Mouse (Mus musculus) neural tube, embryonic 13.5 days (tissue): ENCODE measurements around the gene Atn1. TPM values are rescaled to one million over a fixed set of nuclear protein-coding genes. Genes with fewer than 3 reads are reported as not detected.

Source experiments
- ATAC-seq: fragments of 200-750 bp; cut with Nextera tagmentation; 2 replicates; pipeline ENCODE4 v1.8.0; 2017; ENCODE audit warnings: low read depth, mild to moderate bottlenecking, moderate TSS enrichment, moderate library complexity
- H3K27ac ChIP-seq: fragments of 300-500 bp; sonication (generic); replicated peaks from 2 replicates; pipeline ENCODE4 v1.5.1; 2015; ENCODE audit warnings: moderate library complexity, mild to moderate bottlenecking, inconsistent platforms
- H3K27me3 ChIP-seq: fragments of 300-500 bp; sonication (generic); 2 replicates; pipeline ENCODE4 v1.6.1; 2015; ENCODE audit warnings: mild to moderate bottlenecking, inconsistent platforms
- H3K36me3 ChIP-seq: fragments of 300-500 bp; sonication (generic); 2 replicates; pipeline ENCODE4 v1.6.1; 2015; ENCODE audit warnings: mild to moderate bottlenecking, inconsistent platforms
- H3K4me1 ChIP-seq: fragments of 300-500 bp; sonication (generic); replicated peaks from 2 replicates; pipeline ENCODE4 v1.6.1; 2015; ENCODE audit warnings: inconsistent platforms
- H3K4me2 ChIP-seq: fragments of 300-500 bp; sonication (generic); 2 replicates; pipeline ENCODE4 v1.6.1; 2015; ENCODE audit warnings: inconsistent platforms, mild to moderate bottlenecking, moderate library complexity
- H3K4me3 ChIP-seq: fragments of 300-500 bp; sonication (generic); 2 replicates; pipeline ENCODE4 v1.5.1; 2015; ENCODE audit warnings: mild to moderate bottlenecking, inconsistent platforms
- H3K9ac ChIP-seq: fragments of 300-500 bp; sonication (generic); 2 replicates; pipeline ENCODE4 v1.6.1; 2015; ENCODE audit warnings: moderate library complexity, mild to moderate bottlenecking, inconsistent platforms
- H3K9me3 ChIP-seq: fragments of 300-500 bp; sonication (generic); 2 replicates; pipeline ENCODE4 v1.6.1; 2016; ENCODE audit warnings: inconsistent platforms
- WGBS: fragments of 180-500 bp; shearing (Covaris S2); methylation state at CpG from one replicate; pipeline ENCODE4 v1.1.7; 2015; 5-methylcytosine and 5-hydroxymethylcytosine counted together
- polyA plus RNA-seq: library from polyadenylated mRNA; unstranded; fragments of >200 nt; fragmentation: Nextera tagmentation; extraction: Ambion mirVana; gene quantifications from 2 replicates; pipeline ENCODE4 v1.2.1, GENCODE M21; 2015

Gene Atn1
- polyA plus RNA-seq, 1 experiment from 2014 or later: 21.0 TPM

- Histone ChIP-seq H3K4me1 (peaks cover 33% of the 10 kb centered on the region), H3K27ac (peak overlapping the region; percentile 95), H3K4me3 (peak overlapping the region; percentile 51), H3K9me3 (no peaks in the 10 kb centered on the region), H3K27me3 (no peaks in the 10 kb centered on the region), H3K36me3 (peaks cover 60% of the 10 kb centered on the region), H3K4me2 (peak overlapping the region; percentile 92), H3K9ac (peak overlapping the region; percentile 84)
- under 1% methylated on average over 84 of the region's 85 CpGs for WGBS
- ATAC-seq: peak; percentile 81
Measured at GRCm38 (mm10) chr6:124745490-124746295, 10.6 kb downstream of the Atn1 start.

DNA sequence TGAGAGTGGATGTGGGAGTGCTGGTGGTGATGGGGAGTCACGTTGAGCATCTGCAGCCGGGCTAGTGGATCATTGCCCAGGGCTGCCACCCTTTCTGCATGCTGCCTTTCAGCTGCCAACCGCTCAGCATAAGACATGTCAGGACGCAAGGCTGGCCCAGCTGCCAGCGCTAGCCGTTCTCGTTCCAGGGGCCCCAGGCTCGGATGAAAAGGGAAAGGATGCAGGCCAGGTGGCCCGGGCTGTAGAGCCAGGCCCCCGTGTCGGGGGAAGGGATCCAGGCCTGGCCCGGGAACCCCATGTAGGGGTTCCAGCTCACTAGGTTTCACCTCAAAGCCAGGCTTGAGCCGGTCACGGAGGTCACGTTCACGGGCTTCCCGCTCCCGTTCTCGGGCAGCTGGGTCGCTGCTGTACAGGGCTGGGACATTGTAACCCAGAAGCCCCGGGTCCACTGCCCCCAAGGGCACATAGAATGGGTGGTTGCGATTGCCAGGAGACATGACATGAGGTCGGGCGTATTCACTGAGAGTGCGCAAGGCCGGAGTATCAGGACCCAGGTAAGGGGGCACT, 11.5 kb downstream of the Atn1 start:
- H3K9ac ChIP-seq: peak overlapping the region; percentile 84
- H3K27ac ChIP-seq: peak overlapping the region; percentile 95
- no peak; the same call in 1 of the 2 replicates for ATAC-seq
- WGBS: 67% methylated on average over 26 of the region's 26 CpGs
- H3K4me1 ChIP-seq: peaks cover 38% of the 10 kb centered on the region
- no peaks in the 10 kb centered on the region for H3K27me3 ChIP-seq
- peaks cover 60% of the 10 kb centered on the region for H3K36me3 ChIP-seq
- peak overlapping the region; percentile 51 for H3K4me3 ChIP-seq
- H3K4me2 ChIP-seq: peak overlapping the region; percentile 92
- no peaks in the 10 kb centered on the region for H3K9me3 ChIP-seq

GRCm38 (mm10) chr6:124743647-124744046, 12.7 kb downstream of the Atn1 start:
- Histone ChIP-seq H3K9ac (no peak overlapping the region), H3K4me1 (peaks cover 50% of the 10 kb centered on the region), H3K27ac (no peak overlapping the region), H3K4me2 (no peak overlapping the region), H3K36me3 (peaks cover 49% of the 10 kb centered on the region), H3K9me3 (no peaks in the 10 kb centered on the region), H3K4me3 (no peak overlapping the region), H3K27me3 (no peaks in the 10 kb centered on the region)
- 93% methylated on average over 8 of the region's 8 CpGs for WGBS
- ATAC-seq: no peak

DNA sequence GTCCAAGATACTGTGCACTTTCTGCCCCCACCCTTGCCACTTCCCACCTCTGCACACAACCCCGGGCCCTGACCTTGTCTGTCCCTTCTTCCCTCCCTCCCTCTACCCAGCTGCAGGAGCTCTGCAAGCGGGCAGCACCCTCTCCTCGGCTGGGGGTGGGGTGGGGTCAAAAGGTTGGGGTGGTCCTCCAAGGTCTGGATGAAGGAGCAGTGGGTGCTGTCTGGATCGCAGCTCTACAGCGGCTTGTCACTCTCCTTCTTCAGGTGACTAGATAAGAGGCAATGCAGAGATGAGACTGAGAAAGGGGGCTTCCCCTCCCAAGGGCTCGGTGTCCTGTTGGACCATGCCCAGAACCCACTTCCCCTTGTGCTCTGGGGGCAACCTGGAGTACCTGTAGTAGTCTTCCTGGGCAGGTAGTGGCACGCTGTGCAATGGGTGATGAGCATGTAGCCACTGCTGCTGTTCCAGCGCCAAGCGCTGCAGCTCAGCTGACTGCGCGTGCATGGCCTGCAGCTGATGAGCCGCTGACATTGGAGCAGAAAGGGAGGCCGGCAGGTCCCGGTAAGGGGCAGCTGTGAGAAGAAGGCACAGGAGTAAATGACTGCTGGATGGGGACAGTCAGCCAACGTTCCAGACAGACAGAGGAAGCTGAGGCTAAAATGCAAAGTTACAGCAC, 13.3 kb downstream of the Atn1 start:
- Histone ChIP-seq H3K4me3 (no peak overlapping the region), H3K36me3 (peaks cover 42% of the 10 kb centered on the region), H3K4me1 (peaks cover 55% of the 10 kb centered on the region), H3K27ac (no peak overlapping the region), H3K27me3 (no peaks in the 10 kb centered on the region), H3K9ac (0 out of 2 replicates have a peak overlapping the region, but pooled peaks have one; percentile 3), H3K9me3 (no peaks in the 10 kb centered on the region), H3K4me2 (no peak overlapping the region)
- WGBS: 92% methylated on average over 15 of the region's 15 CpGs
- no peak for ATAC-seq

GRCm38 (mm10) chr6:124741842-124742241, 14.5 kb downstream of the Atn1 start:
- peak overlapping the region; percentile 79 for H3K4me2 ChIP-seq
- H3K27me3 ChIP-seq: no peaks in the 10 kb centered on the region
- peaks cover 50% of the 10 kb centered on the region for H3K4me1 ChIP-seq
- WGBS: 72% methylated on average over 3 of the region's 3 CpGs
- no peak for ATAC-seq
- H3K36me3 ChIP-seq: peaks cover 31% of the 10 kb centered on the region
- H3K9ac ChIP-seq: peak overlapping the region; percentile 96
- peak overlapping the region; percentile 75 for H3K4me3 ChIP-seq
- peak overlapping the region; percentile 99 for H3K27ac ChIP-seq
- H3K9me3 ChIP-seq: no peaks in the 10 kb centered on the region

GRCm38 (mm10) chr6:124740888-124741761, 15.2 kb downstream of the Atn1 start, which contains the start of gene Grcc10:
Gene Grcc10, minus strand, starts transcription at chr6:124741374.
- Histone ChIP-seq H3K9me3 (no peaks in the 10 kb centered on the region), H3K27me3 (no peaks in the 10 kb centered on the region), H3K27ac (peak within 1 kb of the TSS; percentile 99), H3K36me3 (peaks cover 28% of the 10 kb centered on the region), H3K4me3 (peak within 1 kb of the TSS; percentile 75), H3K4me2 (peak within 1 kb of the TSS; percentile 79), H3K4me1 (peaks cover 43% of the 10 kb centered on the region), H3K9ac (peak within 1 kb of the TSS; percentile 96)
- peak; percentile 77 for ATAC-seq
- WGBS: under 1% methylated on average over 41 of the region's 41 CpGs

DNA sequence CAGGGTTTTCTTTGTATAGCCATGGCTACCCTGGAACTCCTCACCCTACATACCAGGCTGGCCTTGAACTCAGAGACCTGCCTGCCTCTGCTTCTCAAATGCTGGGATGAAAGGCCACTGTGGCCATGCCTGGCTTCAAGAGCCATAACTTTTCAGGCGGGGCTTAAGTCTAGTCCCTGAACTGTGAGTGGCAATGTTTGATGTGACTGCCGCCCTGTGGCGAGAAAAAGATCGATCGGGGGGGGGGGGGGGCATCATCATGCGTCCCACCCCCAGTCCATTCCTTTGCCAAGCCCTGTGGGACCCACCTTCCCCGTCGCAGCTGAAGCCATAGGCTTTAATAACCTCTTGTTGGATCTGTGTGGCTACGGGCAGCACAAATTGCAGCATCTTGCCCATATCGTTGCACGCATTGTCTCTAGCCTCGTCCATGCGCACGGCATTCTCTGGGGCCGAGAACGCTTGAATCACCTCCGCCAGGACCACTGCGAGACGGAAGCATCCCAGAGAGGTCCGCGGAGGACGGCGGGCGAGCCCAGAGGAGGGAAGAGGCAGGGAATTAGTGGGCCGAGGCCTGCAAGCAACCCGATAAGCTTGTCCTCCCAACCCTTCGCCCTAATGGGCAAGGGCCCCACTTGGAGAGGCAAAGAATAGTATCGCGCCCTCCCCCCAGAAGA, 16.0 kb downstream of the Atn1 start:
- WGBS: under 1% methylated on average over 29 of the region's 29 CpGs
- Histone ChIP-seq H3K27me3 (no peaks in the 10 kb centered on the region), H3K36me3 (peaks cover 28% of the 10 kb centered on the region), H3K4me3 (peak overlapping the region; percentile 75), H3K9me3 (no peaks in the 10 kb centered on the region), H3K9ac (peak overlapping the region; percentile 96), H3K27ac (peak overlapping the region; percentile 99), H3K4me2 (peak overlapping the region; percentile 79), H3K4me1 (peaks cover 38% of the 10 kb centered on the region)
- peak; percentile 28; the same call in 1 of the 2 replicates for ATAC-seq

DNA sequence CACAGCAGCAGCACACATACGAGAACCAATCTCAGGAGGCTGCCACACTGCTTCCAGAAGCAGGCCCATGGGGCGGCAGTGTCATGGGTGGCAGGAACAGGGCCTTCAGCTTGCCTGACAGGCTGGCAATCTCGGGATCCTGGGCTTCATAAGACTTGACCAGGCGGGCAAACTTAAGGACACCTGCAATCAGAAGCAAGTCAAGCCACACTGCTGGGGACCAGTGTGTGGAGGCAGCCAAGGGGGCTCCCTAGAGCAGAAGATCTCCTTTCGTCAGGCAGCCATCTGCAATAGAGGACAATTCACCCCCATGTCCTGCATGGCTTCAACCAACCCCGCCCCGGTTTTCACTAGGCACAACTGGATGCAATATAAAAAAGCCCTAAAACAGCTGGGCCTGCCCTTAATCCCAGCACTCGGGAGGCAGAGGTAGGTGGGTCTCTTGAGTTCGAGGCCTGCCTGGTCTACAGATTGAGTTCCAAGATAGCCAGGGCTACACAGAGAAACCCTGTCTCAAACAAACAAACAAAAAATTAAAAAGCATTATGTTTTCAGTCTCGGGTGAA, 17.0 kb downstream of the Atn1 start:
- Histone ChIP-seq H3K9ac (peak overlapping the region; percentile 96), H3K27ac (peak overlapping the region; percentile 99), H3K36me3 (peaks cover 19% of the 10 kb centered on the region), H3K4me2 (peak overlapping the region; percentile 79), H3K4me3 (no peak overlapping the region), H3K9me3 (no peaks in the 10 kb centered on the region), H3K4me1 (peaks cover 30% of the 10 kb centered on the region), H3K27me3 (no peaks in the 10 kb centered on the region)
- ATAC-seq: no peak
- WGBS: 76% methylated on average over 10 of the region's 10 CpGs

DNA sequence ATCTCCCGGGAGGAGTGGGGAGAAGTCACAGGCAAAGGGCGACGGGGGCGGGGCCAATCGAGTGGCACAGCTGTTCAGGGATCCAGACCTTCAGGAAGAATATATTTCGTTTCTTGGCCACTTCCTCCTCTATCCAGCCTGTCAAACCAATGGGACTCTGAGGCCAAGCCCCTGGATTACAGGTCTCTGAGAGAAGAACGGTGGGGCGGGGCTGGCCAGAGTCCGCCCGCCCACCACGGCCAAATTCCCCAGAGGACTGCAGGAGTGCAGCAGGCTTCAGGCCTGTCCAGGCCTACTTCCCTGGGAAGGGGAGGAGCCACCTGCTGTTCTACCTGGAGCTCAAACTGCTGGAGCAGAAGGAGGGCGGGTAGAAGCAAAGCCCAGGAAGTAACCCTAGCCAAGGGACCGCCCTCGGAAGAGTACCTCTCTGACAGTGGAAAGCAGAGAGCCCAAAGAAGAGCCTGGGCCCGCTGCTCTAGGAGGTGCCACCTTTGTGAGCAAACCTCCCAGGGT, 17.8 kb downstream of the Atn1 start, which contains the start of gene Ptpn6:
Gene Ptpn6 (minus strand): TSS at position 204 of the 513 bp plus-strand sequence.
- no peaks in the 10 kb centered on the region for H3K27me3 ChIP-seq
- peaks cover 12% of the 10 kb centered on the region for H3K36me3 ChIP-seq
- peak within 1 kb of the TSS; percentile 99 for H3K27ac ChIP-seq
- H3K4me3 ChIP-seq: no peak within 1 kb of the TSS
- peak within 1 kb of the TSS; percentile 79 for H3K4me2 ChIP-seq
- WGBS: 24% methylated on average over 15 of the region's 15 CpGs
- H3K9ac ChIP-seq: peak within 1 kb of the TSS; percentile 96
- no peaks in the 10 kb centered on the region for H3K9me3 ChIP-seq
- no peak for ATAC-seq
- H3K4me1 ChIP-seq: peaks cover 30% of the 10 kb centered on the region

DNA sequence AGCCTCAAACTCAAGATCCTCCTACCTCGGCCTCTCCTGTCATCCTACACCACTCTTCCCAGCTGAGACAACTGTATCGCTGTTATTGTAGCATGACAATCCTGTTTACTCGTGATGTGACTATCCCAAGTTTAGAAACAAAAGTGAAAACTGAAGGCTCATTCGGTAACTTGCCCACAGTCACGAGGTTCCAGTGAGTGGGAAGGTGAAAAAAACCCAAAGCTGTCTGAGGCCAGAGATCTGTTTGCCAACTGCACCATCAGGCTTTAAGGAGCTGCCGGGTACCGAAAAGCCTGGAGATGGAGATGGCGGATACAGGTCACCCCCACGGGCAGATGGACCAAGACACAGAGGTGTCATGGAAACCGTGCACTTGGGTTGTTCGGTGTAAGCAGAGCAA, 19.3 kb downstream of the Atn1 start:
- 93% methylated on average over 11 of the region's 11 CpGs for WGBS
- ATAC-seq: no peak
- Histone ChIP-seq H3K4me3 (no peak overlapping the region), H3K27ac (no peak overlapping the region), H3K9me3 (no peaks in the 10 kb centered on the region), H3K27me3 (no peaks in the 10 kb centered on the region), H3K4me1 (peaks cover 33% of the 10 kb centered on the region), H3K4me2 (no peak overlapping the region), H3K9ac (no peak overlapping the region), H3K36me3 (no peaks in the 10 kb centered on the region)
